Mouse (Mus musculus): ENCODE measurements around the gene Ccser1. TPM values are rescaled to one million over a fixed set of nuclear protein-coding genes. Genes with fewer than 3 reads are reported as not detected.

The Ccser1 gene
- total and polyA plus RNA-seq, 2 experiments: 0.02 to 0.28 TPM

DNA sequence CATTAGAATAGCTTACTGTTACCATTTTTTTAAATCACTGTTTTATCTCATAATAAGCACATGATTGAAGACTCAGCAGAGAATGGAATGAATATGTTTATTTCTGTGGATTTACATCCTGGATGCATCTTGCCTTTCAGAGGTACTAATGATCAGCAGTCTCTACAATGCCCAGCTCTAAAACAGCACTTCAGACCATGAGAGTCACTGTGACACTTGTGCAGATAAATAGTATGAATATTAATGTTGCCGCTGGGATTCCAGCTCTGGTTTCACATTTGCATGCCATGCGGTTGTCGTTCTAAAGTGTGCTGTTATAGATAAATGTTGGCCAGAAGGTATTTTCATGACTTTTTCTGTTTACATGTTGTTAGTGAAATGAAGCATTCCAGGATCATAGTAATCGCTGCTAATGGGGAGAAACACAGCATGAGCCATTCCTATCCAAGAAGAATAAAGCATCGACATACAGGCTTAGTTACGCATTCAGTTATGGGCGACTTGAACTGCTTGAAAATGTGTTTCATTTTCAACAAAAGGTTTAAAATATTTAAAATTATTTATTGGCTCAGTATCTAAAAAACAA is 363.4 kb downstream of the Ccser1 start:
- H3K9ac ChIP-seq (ENCODE audit: low read depth, low read length): no peak overlapping the region
- H3K27me3 ChIP-seq (ENCODE audit: control insufficient read depth, insufficient read depth, low read length): no peaks in the 10 kb centered on the region
- DNase-seq (ENCODE audit: extremely low read depth, low read depth, low spot score): no peak
- H3K4me3 ChIP-seq (ENCODE audit: insufficient read depth, low read depth, low read length): no peak overlapping the region
- no peak overlapping the region for H3K27ac ChIP-seq (replicated peaks; ENCODE audit: insufficient read depth, low read depth, low read length)
- no peaks in the 10 kb centered on the region for H3K36me3 ChIP-seq (ENCODE audit: control insufficient read depth, insufficient read depth, low read length)
- TF ChIP-seq CTCF (IDR thresholded peaks at IDR 0.05; ENCODE audit: low read depth, low read length) (no peak), POLR2A (IDR thresholded peaks at IDR 0.05; ENCODE audit: extremely low read depth, insufficient read depth, low read length) (no peak)
- WGBS: 86% methylated on average over 7 of the region's 7 CpGs
- H3K79me2 ChIP-seq (ENCODE audit: control insufficient read depth, insufficient read depth, low read length): no peaks in the 10 kb centered on the region
- H3K4me1 ChIP-seq (ENCODE audit: control insufficient read depth, insufficient read depth, low read length): no peaks in the 10 kb centered on the region

GRCm38 (mm10) chr6:61567551-61567950 is 387.4 kb downstream of the Ccser1 start:
- H3K4me1 ChIP-seq (ENCODE audit: control insufficient read depth, insufficient read depth, low read length): no peaks in the 10 kb centered on the region
- no peak overlapping the region for H3K4me3 ChIP-seq (ENCODE audit: insufficient read depth, low read depth, low read length)
- H3K36me3 ChIP-seq (ENCODE audit: control insufficient read depth, insufficient read depth, low read length): no peaks in the 10 kb centered on the region
- no peak for DNase-seq (ENCODE audit: extremely low read depth, low read depth, low spot score)
- H3K79me2 ChIP-seq (ENCODE audit: control insufficient read depth, insufficient read depth, low read length): no peaks in the 10 kb centered on the region
- H3K27me3 ChIP-seq (ENCODE audit: control insufficient read depth, insufficient read depth, low read length): no peaks in the 10 kb centered on the region
- no peak overlapping the region for H3K27ac ChIP-seq (replicated peaks; ENCODE audit: insufficient read depth, low read depth, low read length)
- H3K9ac ChIP-seq (ENCODE audit: low read depth, low read length): no peak overlapping the region
- TF ChIP-seq POLR2A (IDR thresholded peaks at IDR 0.05; ENCODE audit: extremely low read depth, insufficient read depth, low read length): no peak
- TF ChIP-seq CTCF (IDR thresholded peaks at IDR 0.05; ENCODE audit: low read depth, low read length): no peak
- WGBS: 62% methylated on average over 2 of the region's 2 CpGs

DNA sequence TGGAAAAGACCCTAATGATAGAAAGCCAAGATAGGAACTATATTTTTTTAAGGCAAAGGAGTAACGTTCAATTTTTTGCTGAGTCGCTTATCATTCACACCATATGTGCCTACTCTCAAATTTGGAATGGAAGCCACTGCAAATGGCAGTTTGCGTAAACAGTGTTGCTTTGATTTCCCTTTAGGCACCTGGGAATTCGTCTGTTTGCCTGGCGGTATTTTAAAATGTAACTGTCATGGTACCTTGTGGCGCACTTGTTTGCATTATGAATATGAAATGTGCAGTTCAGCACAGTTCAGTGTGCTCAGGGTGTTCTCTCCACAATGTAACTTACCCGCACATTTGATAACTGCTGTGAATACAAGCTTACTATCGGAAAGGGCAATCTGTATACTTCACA is 387.8 kb downstream of the Ccser1 start:
- Histone ChIP-seq H3K36me3 (ENCODE audit: control insufficient read depth, insufficient read depth, low read length) (no peaks in the 10 kb centered on the region), H3K9ac (ENCODE audit: low read depth, low read length) (no peak overlapping the region), H3K27me3 (ENCODE audit: control insufficient read depth, insufficient read depth, low read length) (no peaks in the 10 kb centered on the region), H3K4me1 (ENCODE audit: control insufficient read depth, insufficient read depth, low read length) (no peaks in the 10 kb centered on the region), H3K4me3 (ENCODE audit: insufficient read depth, low read depth, low read length) (no peak overlapping the region), H3K27ac (replicated peaks; ENCODE audit: insufficient read depth, low read depth, low read length) (no peak overlapping the region), H3K79me2 (ENCODE audit: control insufficient read depth, insufficient read depth, low read length) (no peaks in the 10 kb centered on the region)
- WGBS: 86% methylated on average over 8 of the region's 8 CpGs
- DNase-seq (ENCODE audit: extremely low read depth, low read depth, low spot score): no peak
- TF ChIP-seq POLR2A (IDR thresholded peaks at IDR 0.05; ENCODE audit: extremely low read depth, insufficient read depth, low read length): no peak
- no peak for TF ChIP-seq CTCF (IDR thresholded peaks at IDR 0.05; ENCODE audit: low read depth, low read length)

DNA sequence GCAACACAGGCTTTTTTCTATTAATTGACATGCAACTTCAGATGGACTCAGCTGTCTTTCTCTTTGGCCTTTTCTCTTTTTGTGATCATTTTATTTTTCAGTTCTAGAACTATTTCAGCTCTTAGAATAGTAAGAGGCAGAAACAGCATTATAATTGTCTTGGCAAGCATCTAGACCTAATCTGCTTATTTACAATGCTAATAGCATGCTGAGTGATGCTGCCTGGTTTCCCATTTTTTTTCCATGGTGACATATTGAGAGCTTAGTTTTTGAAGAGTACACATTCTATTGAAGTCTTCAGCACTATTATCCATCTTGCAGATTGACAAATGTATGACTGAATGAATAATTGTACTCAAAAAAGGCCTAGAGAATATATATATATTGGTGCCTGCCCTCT is 401.6 kb downstream of the Ccser1 start:
- no peak for DNase-seq (ENCODE audit: extremely low read depth, low read depth, low spot score)
- H3K27me3 ChIP-seq (ENCODE audit: control insufficient read depth, insufficient read depth, low read length): no peaks in the 10 kb centered on the region
- TF ChIP-seq CTCF (IDR thresholded peaks at IDR 0.05; ENCODE audit: low read depth, low read length) (no peak), POLR2A (IDR thresholded peaks at IDR 0.05; ENCODE audit: extremely low read depth, insufficient read depth, low read length) (no peak)
- no peak overlapping the region for H3K4me3 ChIP-seq (ENCODE audit: insufficient read depth, low read depth, low read length)
- H3K79me2 ChIP-seq (ENCODE audit: control insufficient read depth, insufficient read depth, low read length): no peaks in the 10 kb centered on the region
- no peaks in the 10 kb centered on the region for H3K36me3 ChIP-seq (ENCODE audit: control insufficient read depth, insufficient read depth, low read length)
- no peaks in the 10 kb centered on the region for H3K4me1 ChIP-seq (ENCODE audit: control insufficient read depth, insufficient read depth, low read length)
- H3K27ac ChIP-seq (replicated peaks; ENCODE audit: insufficient read depth, low read depth, low read length): no peak overlapping the region
- H3K9ac ChIP-seq (ENCODE audit: low read depth, low read length): no peak overlapping the region

DNA sequence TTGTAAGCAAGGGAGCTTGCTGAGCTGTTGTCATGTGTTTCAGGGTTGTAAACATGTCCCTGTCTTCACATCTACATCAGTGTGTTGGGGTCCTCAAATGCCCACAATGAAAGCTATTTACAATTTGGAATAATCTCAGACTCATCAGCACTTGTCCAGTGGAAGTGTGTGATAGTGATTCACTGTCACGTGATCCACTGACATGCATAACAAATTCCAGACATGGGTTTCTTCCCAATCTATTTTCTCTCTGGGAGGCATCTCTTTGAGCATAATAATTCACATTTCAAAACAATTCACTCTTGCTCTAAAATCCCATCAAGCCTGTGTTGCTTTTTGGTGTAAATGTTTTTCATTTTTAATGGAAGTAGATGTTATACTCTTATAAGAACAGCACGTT is 408.9 kb downstream of the Ccser1 start:
- Histone ChIP-seq H3K4me1 (ENCODE audit: control insufficient read depth, insufficient read depth, low read length) (no peaks in the 10 kb centered on the region), H3K79me2 (ENCODE audit: control insufficient read depth, insufficient read depth, low read length) (no peaks in the 10 kb centered on the region), H3K27ac (replicated peaks; ENCODE audit: insufficient read depth, low read depth, low read length) (no peak overlapping the region), H3K9ac (ENCODE audit: low read depth, low read length) (no peak overlapping the region), H3K36me3 (ENCODE audit: control insufficient read depth, insufficient read depth, low read length) (no peaks in the 10 kb centered on the region), H3K27me3 (ENCODE audit: control insufficient read depth, insufficient read depth, low read length) (no peaks in the 10 kb centered on the region), H3K4me3 (ENCODE audit: insufficient read depth, low read depth, low read length) (no peak overlapping the region)
- TF ChIP-seq CTCF (IDR thresholded peaks at IDR 0.05; ENCODE audit: low read depth, low read length) (no peak), POLR2A (IDR thresholded peaks at IDR 0.05; ENCODE audit: extremely low read depth, insufficient read depth, low read length) (no peak)
- 80% methylated on average over 2 of the region's 2 CpGs for WGBS
- DNase-seq (ENCODE audit: extremely low read depth, low read depth, low spot score): no peak

GRCm38 (mm10) chr6:61601911-61602310 is 421.8 kb downstream of the Ccser1 start:
- DNase-seq (ENCODE audit: extremely low read depth, low read depth, low spot score): no peak
- Histone ChIP-seq H3K36me3 (ENCODE audit: control insufficient read depth, insufficient read depth, low read length) (no peaks in the 10 kb centered on the region), H3K4me1 (ENCODE audit: control insufficient read depth, insufficient read depth, low read length) (no peaks in the 10 kb centered on the region), H3K27me3 (ENCODE audit: control insufficient read depth, insufficient read depth, low read length) (no peaks in the 10 kb centered on the region), H3K27ac (replicated peaks; ENCODE audit: insufficient read depth, low read depth, low read length) (no peak overlapping the region), H3K9ac (ENCODE audit: low read depth, low read length) (no peak overlapping the region), H3K4me3 (ENCODE audit: insufficient read depth, low read depth, low read length) (no peak overlapping the region), H3K79me2 (ENCODE audit: control insufficient read depth, insufficient read depth, low read length) (no peaks in the 10 kb centered on the region)
- 82% methylated on average over 5 of the region's 5 CpGs for WGBS
- TF ChIP-seq POLR2A (IDR thresholded peaks at IDR 0.05; ENCODE audit: extremely low read depth, insufficient read depth, low read length): no peak
